In the genomic region with DNA sequence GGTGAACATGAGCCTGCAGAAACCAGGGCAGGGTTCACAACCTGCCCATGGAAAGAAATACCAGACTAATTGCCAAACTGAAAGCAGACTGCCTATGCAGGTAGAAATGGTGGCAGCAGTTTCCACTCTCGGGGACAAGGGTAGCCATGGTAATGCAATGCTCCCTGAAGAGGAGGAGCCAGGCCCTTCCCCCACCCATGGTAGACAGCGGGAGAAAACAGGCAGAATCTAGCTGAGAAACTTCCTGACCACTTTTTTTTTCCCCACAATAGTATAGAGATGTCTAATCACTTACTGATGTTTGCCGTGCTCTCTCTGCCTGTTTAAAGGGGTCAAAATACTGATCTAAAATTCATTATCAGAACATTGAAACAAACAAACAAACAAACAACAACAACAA, we compare ENCODE assay signal across 8 mouse cellular contexts. TPM values are rescaled to one million over a fixed set of nuclear protein-coding genes. Genes with fewer than 3 reads are reported as not detected.
DNase-seq lines count a peak whose midpoint lies in the region; ATAC-seq and TF ChIP-seq lines count a peak whose summit lies in the region.

No protein-coding gene starts in this region.

- no peaks in the 10 kb centered on the region for H3K27me3 ChIP-seq in midbrain, embryonic 13.5 days
- no peaks in the 10 kb centered on the region for H3K27me3 ChIP-seq in midbrain, postnatal 0 days (ENCODE audit: insufficient read depth, low read length)
- no peaks in the 10 kb centered on the region for H3K27me3 ChIP-seq in forebrain, embryonic 15.5 days

- no peak overlapping the region for H3K4me3 ChIP-seq in midbrain, embryonic 13.5 days (replicated peaks)
- no peak overlapping the region for H3K4me3 ChIP-seq in midbrain, postnatal 0 days (ENCODE audit: low read depth, low read length)
- H3K4me3 ChIP-seq in forebrain, embryonic 15.5 days = no peak overlapping the region

- no peaks in the 10 kb centered on the region for H3K36me3 ChIP-seq in midbrain, embryonic 13.5 days
- no peaks in the 10 kb centered on the region for H3K36me3 ChIP-seq in midbrain, postnatal 0 days (ENCODE audit: insufficient read depth, low read length)
- no peaks in the 10 kb centered on the region for H3K36me3 ChIP-seq in forebrain, embryonic 15.5 days

- WGBS in midbrain, embryonic 13.5 days = 21% methylated on average over 3 of the region's 3 CpGs
- 21% methylated on average over 3 of the region's 3 CpGs for WGBS in midbrain, postnatal 0 days
- WGBS in forebrain, embryonic 15.5 days = 32% methylated on average over 3 of the region's 3 CpGs

- no peak overlapping the region for H3K9ac ChIP-seq in midbrain, embryonic 13.5 days (replicated peaks)
- no peak overlapping the region for H3K9ac ChIP-seq in midbrain, postnatal 0 days (replicated peaks; ENCODE audit: low read length, poor library complexity, severe bottlenecking)
- H3K9ac ChIP-seq in forebrain, embryonic 15.5 days (replicated peaks) = no peak overlapping the region

- no peak for TF ChIP-seq CTCF in midbrain, postnatal 0 days (IDR thresholded peaks at IDR 0.05)

- 0 out of 2 replicates have a peak, but pooled peaks have one; percentile 11 for ATAC-seq in midbrain, embryonic 13.5 days
- no peak for ATAC-seq in midbrain, postnatal 0 days (ENCODE audit: low FRiP score)
- no peak for ATAC-seq in forebrain, embryonic 15.5 days (replicated peaks)

- peaks cover 8% of the 10 kb centered on the region; the same call in 1 of the 2 replicates for H3K4me1 ChIP-seq in midbrain, embryonic 13.5 days (replicated peaks)
- H3K4me1 ChIP-seq in midbrain, postnatal 0 days (ENCODE audit: insufficient read depth, low read length) = no peaks in the 10 kb centered on the region
- no peaks in the 10 kb centered on the region for H3K4me1 ChIP-seq in forebrain, embryonic 15.5 days

- H3K27ac ChIP-seq in midbrain, embryonic 13.5 days = no peak overlapping the region
- no peak overlapping the region for H3K27ac ChIP-seq in midbrain, postnatal 0 days (ENCODE audit: low read depth, low read length)
- H3K27ac ChIP-seq in forebrain, embryonic 15.5 days (replicated peaks) = no peak overlapping the region

- H3K4me2 ChIP-seq in midbrain, embryonic 13.5 days (replicated peaks) = no peak overlapping the region
- no peak overlapping the region for H3K4me2 ChIP-seq in midbrain, postnatal 0 days (ENCODE audit: low read depth, low read length, poor library complexity, severe bottlenecking)
- H3K4me2 ChIP-seq in forebrain, embryonic 15.5 days (replicated peaks) = no peak overlapping the region

- DNase-seq in embryo, embryonic 10 days (ENCODE audit: low spot score) = peak; percentile 60
- no peak for DNase-seq in embryo, embryonic 9.5 days (ENCODE audit: extremely low spot score)
- no peak for DNase-seq in midbrain, postnatal 0 days (ENCODE audit: low spot score)
- peak; percentile 59 for DNase-seq in kidney, postnatal 10 days
- peak; percentile 74 for DNase-seq in yolk sac, embryonic 10.5 days (ENCODE audit: low spot score)
- no peak for DNase-seq in cerebellum, postnatal 36 days

- 0 out of 2 replicates have a peak, but pooled peaks cover 5% of the 10 kb centered on the region for H3K9me3 ChIP-seq in midbrain, embryonic 13.5 days
- H3K9me3 ChIP-seq in midbrain, postnatal 0 days (ENCODE audit: low read length) = no peaks in the 10 kb centered on the region
- H3K9me3 ChIP-seq in forebrain, embryonic 15.5 days = no peaks in the 10 kb centered on the region

RNA-seq across cellular contexts. Expression of a gene that starts 17.8 kb away (rescaled TPM):
- 165 and 177 TPM in 2 replicates for polyA plus RNA-seq in midbrain, embryonic 13.5 days (2015; fragmentation: Nextera tagmentation; extraction: Ambion mirVana)
- total RNA-seq in midbrain, postnatal 0 days (2014; rRNA removed) = 269 and 291 TPM in 2 replicates
- polyA plus RNA-seq in midbrain, postnatal 0 days (2015; fragmentation: Nextera tagmentation; extraction: Ambion mirVana) = 132 and 149 TPM in 2 replicates
- 188 and 194 TPM in 2 replicates for polyA plus RNA-seq in forebrain, embryonic 15.5 days (2015; fragmentation: Nextera tagmentation; extraction: Ambion mirVana)

Comparison
In these comparisons a context has a peak if more than half of its experiments do, and no peak if none do; other contexts are left out.
1. DNase-seq: peak in embryo, embryonic 10 days (single experiment), kidney, postnatal 10 days (single experiment) and yolk sac, embryonic 10.5 days (single experiment); none in embryo, embryonic 9.5 days (single experiment), midbrain, postnatal 0 days (single experiment) and cerebellum, postnatal 36 days (0 of 2).